Mouse (Mus musculus): ENCODE results near the gene Pld3.

- no peak for TF ChIP-seq CTCF (IDR thresholded peaks at IDR 0.05; ENCODE audit: borderline replicate concordance, insufficient read depth, low read length)
- no peak for TF ChIP-seq POLR2A (IDR thresholded peaks at IDR 0.05; ENCODE audit: low read depth, low read length)
Measured at GRCm38 (mm10) chr7:27598053-27598452, 45.0 kb upstream of the Pld3 start.
